Mouse (Mus musculus) cerebellum, adult 11 months (tissue): ENCODE measurements around the gene Olfr967.
"Not testable (repeated sequence)": the region's sequence is repeated elsewhere in the genome, so short reads cannot be mapped to it uniquely, and the experiment has no call there.

Experiments used
- DNase-seq: peaks from one replicate; pipeline ENCODE4 v3.0.0; 2022

Gene Olfr967

DNA sequence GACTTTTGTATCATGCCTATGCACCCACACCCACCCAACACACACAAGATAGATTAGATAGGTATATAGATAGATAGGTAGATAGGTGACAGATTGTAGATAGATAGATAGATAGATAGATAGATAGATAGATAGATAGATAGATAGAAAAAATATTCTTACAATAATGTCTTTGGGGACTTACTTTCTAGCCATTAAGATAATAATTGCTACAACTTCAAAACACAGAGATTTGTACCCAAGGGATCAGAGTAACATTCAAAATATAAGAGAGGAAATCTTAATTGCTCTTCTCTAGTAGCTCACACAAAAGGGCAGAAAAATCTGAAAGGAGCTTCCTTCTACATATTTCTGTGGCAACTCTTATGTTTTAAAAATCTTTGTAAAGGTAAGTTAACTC, at the start of gene Olfr967:
Olfr967 (plus strand) TSS at position 301 of the 400 bp plus-strand sequence.
- DNase-seq: no peak

DNA sequence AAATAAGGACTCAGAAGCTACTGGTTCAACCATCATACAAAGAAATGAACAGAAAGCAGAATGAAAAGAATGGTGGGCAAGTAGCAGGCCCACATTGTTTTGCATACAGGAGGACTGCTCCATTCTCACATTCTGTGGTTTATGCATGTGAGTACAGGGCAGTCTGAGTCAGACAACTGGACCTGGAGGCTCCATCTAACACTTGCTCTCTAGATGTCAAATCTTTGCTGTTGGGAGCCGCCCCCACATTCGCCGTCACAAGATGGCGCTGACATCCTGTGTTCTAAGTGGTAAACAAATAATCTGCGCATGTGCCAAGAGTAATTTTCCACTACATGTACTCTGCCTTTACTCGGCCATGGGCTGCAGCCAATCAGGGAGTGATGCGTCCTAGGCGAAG, 44.9 kb upstream of the Olfr967 start:
- DNase-seq: not testable (repeated sequence)

DNA sequence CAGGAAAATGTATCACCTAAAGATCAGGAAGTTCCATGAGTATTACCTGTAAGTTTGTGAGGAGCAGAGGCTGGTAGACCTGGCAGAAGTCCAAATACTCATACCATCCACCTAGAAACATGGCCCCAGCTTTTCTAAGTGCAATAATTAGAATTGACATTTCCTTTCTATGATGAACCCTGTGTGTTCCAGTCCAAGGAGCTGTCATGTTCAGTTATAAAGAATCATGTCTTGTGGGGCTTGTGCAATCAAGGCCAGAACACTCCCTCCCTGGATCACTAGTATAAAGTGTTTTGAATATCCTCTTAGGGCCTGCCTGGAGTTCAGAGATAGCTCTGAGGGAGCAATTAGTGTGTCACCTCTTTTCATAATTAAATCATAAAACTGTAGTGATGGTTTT, 39.0 kb upstream of the Olfr967 start, which contains the start of gene Olfr149:
Olfr149 (minus strand) TSS at position 101 of the 400 bp plus-strand sequence.
- no peak for DNase-seq

DNA sequence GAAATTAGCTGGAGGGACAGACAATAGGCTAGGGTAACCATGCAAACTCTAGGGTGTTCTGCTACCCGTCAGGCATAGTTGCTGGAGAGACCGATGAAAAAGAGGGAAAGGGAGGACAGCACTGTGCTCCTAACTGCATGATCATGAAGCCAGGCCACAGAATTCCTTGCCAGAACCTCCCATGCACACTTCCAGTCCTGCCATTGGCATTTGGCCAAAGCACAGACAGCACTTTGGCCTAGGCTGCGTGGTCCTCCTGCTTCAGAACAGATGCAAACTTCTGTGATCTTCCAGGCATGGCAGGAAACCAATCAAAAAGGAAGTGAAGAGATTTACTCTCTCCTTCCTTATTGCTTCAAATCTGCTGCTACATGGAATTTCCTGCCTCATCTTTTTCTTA, 37.1 kb upstream of the Olfr967 start:
- no peak for DNase-seq

DNA sequence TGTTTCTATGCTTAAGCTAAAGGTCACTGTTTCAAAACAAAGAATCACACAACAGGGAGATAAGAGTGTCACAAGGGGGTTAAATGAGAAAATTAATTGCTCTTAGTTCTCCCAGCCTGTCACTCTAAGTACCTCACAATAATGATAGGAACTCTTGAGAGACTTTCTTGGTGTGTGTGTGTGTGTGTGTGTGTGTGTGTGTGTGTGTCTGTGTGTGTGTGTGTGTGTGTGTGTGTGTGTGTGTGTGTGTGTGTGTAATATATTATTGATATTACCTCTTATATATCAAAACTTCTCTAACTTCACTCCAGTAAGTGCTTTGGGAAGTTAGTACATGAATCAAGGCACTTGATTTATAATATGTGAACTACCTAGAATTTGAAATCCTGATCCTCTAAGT, 35.0 kb upstream of the Olfr967 start, which contains the start of gene Olfr965:
Olfr965 (plus strand) TSS at position 301 of the 400 bp plus-strand sequence.
- no peak for DNase-seq

DNA sequence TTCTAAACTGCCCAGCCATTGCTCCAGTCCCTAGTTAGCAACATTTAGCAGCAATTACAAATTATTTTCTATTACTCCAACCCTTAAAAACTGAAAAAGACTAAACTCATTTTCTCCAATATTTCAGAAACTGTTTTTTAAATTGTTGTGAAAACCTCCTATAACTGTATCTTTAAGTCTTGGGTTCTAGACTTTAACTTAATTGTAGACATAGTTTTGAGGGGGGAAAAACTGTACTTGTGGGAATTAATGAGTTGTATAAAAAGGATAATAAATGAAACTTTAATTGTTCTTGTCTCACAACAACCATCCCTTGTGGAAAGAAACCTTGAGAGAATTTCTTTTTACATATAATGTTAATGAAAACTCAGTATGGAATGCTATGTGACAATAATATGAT, 15.4 kb upstream of the Olfr967 start, which contains the start of gene Olfr150:
Olfr150 (plus strand) TSS at position 301 of the 400 bp plus-strand sequence.
- no peak for DNase-seq

DNA sequence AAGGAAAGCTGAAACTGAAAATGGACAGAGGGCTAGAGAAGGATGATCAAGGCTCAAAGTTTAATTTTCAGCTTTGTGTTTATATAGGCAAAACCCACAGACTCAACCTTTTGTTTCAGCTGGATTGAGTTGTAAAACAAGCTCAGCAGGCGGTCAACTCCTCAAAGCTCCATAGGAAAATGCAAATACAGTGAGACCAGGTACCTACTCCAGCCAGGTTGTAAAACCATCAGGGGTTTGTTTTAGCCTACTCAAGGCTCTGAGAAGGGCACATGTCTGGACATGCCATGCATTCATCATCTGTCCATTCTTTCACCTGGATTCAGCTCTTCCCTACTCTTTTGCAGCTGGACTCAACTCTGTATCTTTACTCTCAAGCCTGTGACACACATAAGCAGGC, 5.3 kb upstream of the Olfr967 start:
- DNase-seq: no peak

DNA sequence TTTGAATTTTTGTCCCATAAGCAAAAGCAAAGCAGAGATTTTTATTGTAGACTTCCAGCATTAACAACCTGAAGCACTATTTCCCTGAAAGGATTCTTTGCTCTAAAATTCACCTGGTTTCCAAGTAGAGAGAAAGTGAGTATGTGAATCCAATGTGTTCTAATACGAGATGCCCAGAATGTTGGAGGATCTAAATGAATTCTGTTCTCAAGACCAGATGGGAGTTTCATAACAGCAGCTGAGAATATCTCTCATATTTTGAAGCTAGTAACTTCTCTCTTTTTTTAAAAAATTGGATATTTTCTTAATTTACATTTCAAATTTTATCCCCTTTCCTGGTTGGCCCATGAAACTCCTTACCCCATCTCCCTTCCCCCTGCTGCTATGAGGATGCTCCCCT, 379 bp downstream of the Olfr967 start:
- DNase-seq: no peak

DNA sequence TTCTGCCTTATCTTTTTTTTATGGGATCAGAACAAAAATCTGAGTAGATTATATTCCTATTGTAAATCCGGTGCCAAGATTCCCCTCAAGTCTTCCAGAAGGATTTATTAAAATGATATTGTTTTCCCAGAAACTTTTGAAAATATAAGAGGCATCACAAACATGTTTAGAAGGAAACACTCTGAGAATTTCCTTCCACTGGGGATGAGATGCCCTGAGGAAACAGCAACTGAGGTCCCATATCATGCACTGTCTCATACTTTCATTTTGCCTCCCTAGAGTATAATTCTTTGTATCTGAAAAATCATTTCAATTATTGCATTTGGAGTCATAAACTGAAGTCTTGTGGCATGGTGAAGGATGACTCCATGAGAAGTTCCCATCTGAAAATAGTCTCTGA, 37.1 kb downstream of the Olfr967 start, which contains the start of gene Olfr968:
Olfr968 (minus strand) TSS at position 101 of the 400 bp plus-strand sequence.
- DNase-seq: no peak

DNA sequence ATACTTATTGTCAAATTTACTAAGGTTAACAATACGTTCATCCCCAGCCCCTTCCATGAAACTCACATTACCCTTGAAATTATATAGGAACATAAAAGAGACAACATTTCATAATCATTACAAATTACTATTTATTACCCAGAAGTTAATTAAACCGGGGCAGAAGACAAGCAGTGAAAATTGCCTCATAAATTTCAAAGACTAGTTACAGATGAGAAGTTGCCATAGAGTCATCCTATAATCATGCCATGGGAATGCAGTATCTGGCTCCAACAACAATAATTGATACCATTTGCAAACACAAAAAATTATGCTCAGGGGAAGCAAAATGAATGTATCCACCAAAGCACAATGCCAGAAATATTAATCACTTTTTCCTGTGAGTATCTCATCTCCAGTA, 44.5 kb downstream of the Olfr967 start, which contains the start of gene Olfr969:
Olfr969 (plus strand) TSS at position 388 of the 400 bp plus-strand sequence.
- no peak for DNase-seq
